Mouse (Mus musculus): ENCODE results near the gene Erbb3. TPM values are rescaled to one million over a fixed set of nuclear protein-coding genes. Genes with fewer than 3 reads are reported as not detected.
A peak's percentile ranks its signal among the peaks of the same experiment; 100 is the strongest.

Erbb3 gene
- polyA plus RNA-seq, 1 experiment = 0.77 TPM

- H3K4me3 ChIP-seq (ENCODE audit: control insufficient read depth, low read depth, low read length) = peak overlapping the region; percentile 86
- H3K27me3 ChIP-seq (ENCODE audit: control insufficient read depth, insufficient read depth, low read length) = peaks cover 2% of the 10 kb centered on the region
- peaks cover 14% of the 10 kb centered on the region for H3K4me1 ChIP-seq (ENCODE audit: control insufficient read depth, insufficient read depth, low read length)
- H3K27ac ChIP-seq (ENCODE audit: control insufficient read depth, insufficient read depth, low read depth, low read length) = 0 out of 2 replicates have a peak overlapping the region, but pooled peaks have one; percentile 20
- no peak for TF ChIP-seq CTCF (IDR thresholded peaks at IDR 0.05; ENCODE audit: control insufficient read depth, insufficient read depth, insufficient replicate concordance, low read depth, low read length)
- no peak for TF ChIP-seq POLR2A (IDR thresholded peaks at IDR 0.05; ENCODE audit: control insufficient read depth, low read depth, low read length)
- H3K36me3 ChIP-seq (ENCODE audit: control insufficient read depth, insufficient read depth, low read length) = no peaks in the 10 kb centered on the region
These were observed 64.5 kb downstream of the Erbb3 start for GRCm38 (mm10) chr10:128524732-128525662.

GRCm38 (mm10) chr10:128524111-128524731, 65.2 kb downstream of the Erbb3 start:
- H3K4me3 ChIP-seq (ENCODE audit: control insufficient read depth, low read depth, low read length) = no peak overlapping the region
- TF ChIP-seq POLR2A (IDR thresholded peaks at IDR 0.05; ENCODE audit: control insufficient read depth, low read depth, low read length) (no peak), CTCF (IDR thresholded peaks at IDR 0.05; ENCODE audit: control insufficient read depth, insufficient read depth, insufficient replicate concordance, low read depth, low read length) (no peak)
- no peaks in the 10 kb centered on the region for H3K36me3 ChIP-seq (ENCODE audit: control insufficient read depth, insufficient read depth, low read length)
- peaks cover 14% of the 10 kb centered on the region for H3K4me1 ChIP-seq (ENCODE audit: control insufficient read depth, insufficient read depth, low read length)
- H3K27me3 ChIP-seq (ENCODE audit: control insufficient read depth, insufficient read depth, low read length) = peaks cover 2% of the 10 kb centered on the region
- no peak overlapping the region for H3K27ac ChIP-seq (ENCODE audit: control insufficient read depth, insufficient read depth, low read depth, low read length)

- no peaks in the 10 kb centered on the region for H3K36me3 ChIP-seq (ENCODE audit: control insufficient read depth, insufficient read depth, low read length)
- TF ChIP-seq POLR2A (IDR thresholded peaks at IDR 0.05; ENCODE audit: control insufficient read depth, low read depth, low read length) (no peak), CTCF (IDR thresholded peaks at IDR 0.05; ENCODE audit: control insufficient read depth, insufficient read depth, insufficient replicate concordance, low read depth, low read length) (no peak)
- peaks cover 14% of the 10 kb centered on the region for H3K4me1 ChIP-seq (ENCODE audit: control insufficient read depth, insufficient read depth, low read length)
- H3K27me3 ChIP-seq (ENCODE audit: control insufficient read depth, insufficient read depth, low read length) = peaks cover 2% of the 10 kb centered on the region
- H3K4me3 ChIP-seq (ENCODE audit: control insufficient read depth, low read depth, low read length) = no peak overlapping the region
- no peak overlapping the region for H3K27ac ChIP-seq (ENCODE audit: control insufficient read depth, insufficient read depth, low read depth, low read length)
These were observed 67.1 kb downstream of the Erbb3 start for GRCm38 (mm10) chr10:128522351-128522750.

GRCm38 (mm10) chr10:128520591-128520990, 68.9 kb downstream of the Erbb3 start:
- Histone ChIP-seq H3K4me1 (ENCODE audit: control insufficient read depth, insufficient read depth, low read length) (peaks cover 23% of the 10 kb centered on the region), H3K36me3 (ENCODE audit: control insufficient read depth, insufficient read depth, low read length) (no peaks in the 10 kb centered on the region), H3K4me3 (ENCODE audit: control insufficient read depth, low read depth, low read length) (no peak overlapping the region), H3K27me3 (ENCODE audit: control insufficient read depth, insufficient read depth, low read length) (peaks cover 2% of the 10 kb centered on the region), H3K27ac (ENCODE audit: control insufficient read depth, insufficient read depth, low read depth, low read length) (no peak overlapping the region)
- TF ChIP-seq POLR2A (IDR thresholded peaks at IDR 0.05; ENCODE audit: control insufficient read depth, low read depth, low read length) (no peak), CTCF (IDR thresholded peaks at IDR 0.05; ENCODE audit: control insufficient read depth, insufficient read depth, insufficient replicate concordance, low read depth, low read length) (no peak)

- Histone ChIP-seq H3K4me1 (ENCODE audit: control insufficient read depth, insufficient read depth, low read length) (peaks cover 12% of the 10 kb centered on the region), H3K4me3 (ENCODE audit: control insufficient read depth, low read depth, low read length) (no peak overlapping the region), H3K27ac (ENCODE audit: control insufficient read depth, insufficient read depth, low read depth, low read length) (no peak overlapping the region), H3K36me3 (ENCODE audit: control insufficient read depth, insufficient read depth, low read length) (no peaks in the 10 kb centered on the region), H3K27me3 (ENCODE audit: control insufficient read depth, insufficient read depth, low read length) (no peaks in the 10 kb centered on the region; the same call in 1 of the 2 replicates)
- TF ChIP-seq CTCF (IDR thresholded peaks at IDR 0.05; ENCODE audit: control insufficient read depth, insufficient read depth, insufficient replicate concordance, low read depth, low read length) (peak; percentile 47; the same call in 1 of the 2 replicates), POLR2A (IDR thresholded peaks at IDR 0.05; ENCODE audit: control insufficient read depth, low read depth, low read length) (no peak)
These were observed 70.6 kb downstream of the Erbb3 start for GRCm38 (mm10) chr10:128518833-128519232.

Other genes with a start within 250 kb of the Erbb3 start
- gene Coq10a, start 220.7 kb downstream of the Erbb3 start, polyA plus RNA-seq (2012; rRNA removed) = 21.2 TPM in 2 replicates
- 6.8 and 7.0 TPM in 2 replicates for gene Ankrd52, start 212.5 kb downstream of the Erbb3 start, polyA plus RNA-seq (2012; rRNA removed)
- gene Slc39a5, start 188.4 kb downstream of the Erbb3 start, polyA plus RNA-seq (2012; rRNA removed) = 0.14 and 0.18 TPM in 2 replicates
- gene Nabp2, start 178.2 kb downstream of the Erbb3 start, polyA plus RNA-seq (2012; rRNA removed) = 22.5 and 27.7 TPM in 2 replicates
- 82.6 and 84.1 TPM in 2 replicates for gene Rnf41, start 178.0 kb downstream of the Erbb3 start, polyA plus RNA-seq (2012; rRNA removed)
- gene Smarcc2, start 130.4 kb downstream of the Erbb3 start, polyA plus RNA-seq (2012; rRNA removed) = 138 and 141 TPM in 2 replicates
- gene Myl6, start 95.5 kb downstream of the Erbb3 start, polyA plus RNA-seq (2012; rRNA removed) = 191 and 248 TPM in 2 replicates
- gene Myl6b, start 91.0 kb downstream of the Erbb3 start, polyA plus RNA-seq (2012; rRNA removed) = 20.3 and 23.2 TPM in 2 replicates
- 1.6 and 3.1 TPM in 2 replicates for gene Esyt1, start 63.8 kb downstream of the Erbb3 start, polyA plus RNA-seq (2012; rRNA removed)
- 29.9 and 33.9 TPM in 2 replicates for gene Zc3h10, start 41.9 kb downstream of the Erbb3 start, polyA plus RNA-seq (2012; rRNA removed)
- 1,504 and 1,952 TPM in 2 replicates for gene Rpl41, start 40.3 kb downstream of the Erbb3 start, polyA plus RNA-seq (2012; rRNA removed)
- 31.7 and 36.5 TPM in 2 replicates for gene Pa2g4, start 23.7 kb downstream of the Erbb3 start, polyA plus RNA-seq (2012; rRNA removed)
- 296 and 407 TPM in 2 replicates for gene Rps26, start 37.1 kb upstream of the Erbb3 start, polyA plus RNA-seq (2012; rRNA removed)
- gene Ikzf4, start 56.3 kb upstream of the Erbb3 start, polyA plus RNA-seq (2012; rRNA removed) = 0.84 and 1.2 TPM in 2 replicates
- 7.0 and 9.7 TPM in 2 replicates for gene Suox, start 84.4 kb upstream of the Erbb3 start, polyA plus RNA-seq (2012; rRNA removed)
- gene Rab5b, start 106.6 kb upstream of the Erbb3 start, polyA plus RNA-seq (2012; rRNA removed) = 27.6 and 31.1 TPM in 2 replicates
- 24.6 and 27.7 TPM in 2 replicates for gene Pmel, start 114.5 kb upstream of the Erbb3 start, polyA plus RNA-seq (2012; rRNA removed)
- 53.1 and 61.0 TPM in 2 replicates for gene Cdk2, start 115.4 kb upstream of the Erbb3 start, polyA plus RNA-seq (2012; rRNA removed)
- 124 TPM in 2 replicates for gene Dgka, start 155.2 kb upstream of the Erbb3 start, polyA plus RNA-seq (2012; rRNA removed)
- 19.5 TPM in 2 replicates for gene Pym1, start 158.2 kb upstream of the Erbb3 start, polyA plus RNA-seq (2012; rRNA removed)
- 1.3 and 1.6 TPM in 2 replicates for gene Mmp19, start 201.3 kb upstream of the Erbb3 start, polyA plus RNA-seq (2012; rRNA removed)
- 8.9 and 10.4 TPM in 2 replicates for gene Dnajc14, start 214.4 kb upstream of the Erbb3 start, polyA plus RNA-seq (2012; rRNA removed)
- gene Tmem198b, start 214.7 kb upstream of the Erbb3 start, polyA plus RNA-seq (2012; rRNA removed) = 7.7 and 8.2 TPM in 2 replicates
- 11.0 and 13.2 TPM in 2 replicates for gene Sarnp, start 227.7 kb upstream of the Erbb3 start, polyA plus RNA-seq (2012; rRNA removed)
- gene Ormdl2, start 232.0 kb upstream of the Erbb3 start, polyA plus RNA-seq (2012; rRNA removed) = 77.4 and 91.8 TPM in 2 replicates

All from testis, adult 2 months (tissue).